Mouse (Mus musculus) thymus, postnatal 0 days (tissue): ENCODE data around the gene Cacna1a. TPM values are rescaled to one million over a fixed set of nuclear protein-coding genes. Genes with fewer than 3 reads are reported as not detected.
"Not testable (repeated sequence)": the region's sequence is repeated elsewhere in the genome, so short reads cannot be mapped to it uniquely, and the experiment has no call there.

Experiments
- DNase-seq: peaks from one replicate; pipeline ENCODE4 v3.0.0-alpha.2; 2015; ENCODE audit warnings: low spot score
- polyA plus RNA-seq: library from polyadenylated mRNA; unstranded; fragments of >200 nt; fragmentation: Nextera tagmentation; extraction: Ambion mirVana; gene quantifications from 2 replicates; pipeline ENCODE4 v1.2.1, GENCODE M21; 2015

Cacna1a gene
- polyA plus RNA-seq, 1 experiment from 2014 or later = 2.3 TPM

GRCm38 (mm10) chr8:84471271-84471995 lies 83.2 kb downstream of the Cacna1a start:
- peak; percentile 45 for DNase-seq

GRCm38 (mm10) chr8:84474456-84474855 lies 86.2 kb downstream of the Cacna1a start:
- peak; percentile 9 for DNase-seq

GRCm38 (mm10) chr8:84477341-84477740 lies 89.1 kb downstream of the Cacna1a start:
- DNase-seq = no peak

- no peak for DNase-seq
Observed at GRCm38 (mm10) chr8:84483004-84483403, 94.8 kb downstream of the Cacna1a start.

- DNase-seq = no peak
Observed at GRCm38 (mm10) chr8:84485366-84485765, 97.1 kb downstream of the Cacna1a start.

GRCm38 (mm10) chr8:84485864-84486263 lies 97.6 kb downstream of the Cacna1a start:
- DNase-seq = no peak

- no peak for DNase-seq
Observed at GRCm38 (mm10) chr8:84489223-84489622, 101.0 kb downstream of the Cacna1a start.

- no peak for DNase-seq
Observed at GRCm38 (mm10) chr8:84494541-84495084, 106.4 kb downstream of the Cacna1a start.

GRCm38 (mm10) chr8:84501181-84501580 lies 112.9 kb downstream of the Cacna1a start:
- DNase-seq = peak; percentile 2

- no peak for DNase-seq
Observed at GRCm38 (mm10) chr8:84501671-84502308, 113.5 kb downstream of the Cacna1a start.

GRCm38 (mm10) chr8:84502638-84503037 lies 114.4 kb downstream of the Cacna1a start:
- DNase-seq = no peak

GRCm38 (mm10) chr8:84507220-84507619 lies 119.0 kb downstream of the Cacna1a start:
- no peak for DNase-seq

GRCm38 (mm10) chr8:84509764-84510163 lies 121.5 kb downstream of the Cacna1a start:
- not testable (repeated sequence) for DNase-seq

- no peak for DNase-seq
Observed at GRCm38 (mm10) chr8:84511621-84512020, 123.4 kb downstream of the Cacna1a start.

GRCm38 (mm10) chr8:84513765-84514164 lies 125.5 kb downstream of the Cacna1a start:
- DNase-seq = no peak

- no peak for DNase-seq
Observed at GRCm38 (mm10) chr8:84518180-84518579, 129.9 kb downstream of the Cacna1a start.

- DNase-seq = no peak
Observed at GRCm38 (mm10) chr8:84518720-84519119, 130.5 kb downstream of the Cacna1a start.

- no peak for DNase-seq
Observed at GRCm38 (mm10) chr8:84519767-84520626, 131.8 kb downstream of the Cacna1a start.

GRCm38 (mm10) chr8:84520999-84521398 lies 132.8 kb downstream of the Cacna1a start:
- DNase-seq = peak; percentile 59

- DNase-seq = no peak
Observed at GRCm38 (mm10) chr8:84528036-84528435, 139.8 kb downstream of the Cacna1a start.

- no peak for DNase-seq
Observed at GRCm38 (mm10) chr8:84529548-84529947, 141.3 kb downstream of the Cacna1a start.

GRCm38 (mm10) chr8:84532725-84533124 lies 144.5 kb downstream of the Cacna1a start:
- no peak for DNase-seq
